Mouse (Mus musculus) liver, postnatal 0 days (tissue): ENCODE data around the gene Rnf126. TPM values are rescaled to one million over a fixed set of nuclear protein-coding genes. Genes with fewer than 3 reads are reported as not detected.

Source experiments
- ATAC-seq: fragments of 200-750 bp; cut with Nextera tagmentation; 2 replicates; pipeline ENCODE4 v1.8.0; 2017; ENCODE audit warnings: mild to moderate bottlenecking, moderate library complexity
- DNase-seq: peaks from one replicate; pipeline ENCODE4 v3.0.0-alpha.2; 2016
- H3K27ac ChIP-seq: fragments of 300-500 bp; sonication (generic); 2 replicates; pipeline ENCODE4 v1.5.1; 2014; ENCODE audit warnings: antibody characterized with exemption, moderate library complexity, mild to moderate bottlenecking, low read depth
- H3K27me3 ChIP-seq: fragments of 300-500 bp; sonication (generic); 2 replicates; pipeline ENCODE4 v1.6.1; 2014; ENCODE audit warnings: low read length, control low read depth, mixed read lengths; ENCODE audit not compliant: insufficient read depth
- H3K36me3 ChIP-seq: fragments of 300-500 bp; sonication (generic); replicated peaks from 2 replicates; pipeline ENCODE4 v1.6.1; 2014; ENCODE audit warnings: mild to moderate bottlenecking, control low read depth, low read length, moderate library complexity, mixed read lengths; ENCODE audit not compliant: insufficient read depth
- H3K4me1 ChIP-seq: fragments of 300-500 bp; sonication (generic); 2 replicates; pipeline ENCODE4 v1.6.1; 2014; ENCODE audit warnings: antibody characterized with exemption, mild to moderate bottlenecking, control low read depth; ENCODE audit not compliant: insufficient read depth
- H3K4me2 ChIP-seq: fragments of 300-500 bp; sonication (generic); 2 replicates; pipeline ENCODE4 v1.6.1; 2014; ENCODE audit warnings: low read depth, mild to moderate bottlenecking, low read length, moderate library complexity, mixed read lengths
- H3K4me3 ChIP-seq: fragments of 300-500 bp; sonication (generic); 2 replicates; pipeline ENCODE4 v1.5.1; 2014; ENCODE audit warnings: low read depth, low read length
- H3K9ac ChIP-seq: fragments of 300-500 bp; sonication (generic); replicated peaks from 2 replicates; pipeline ENCODE4 v1.6.1; 2014; ENCODE audit warnings: mild to moderate bottlenecking, moderate library complexity
- H3K9me3 ChIP-seq: fragments of 300-500 bp; sonication (generic); 2 replicates; pipeline ENCODE4 v1.6.1; 2016; ENCODE audit warnings: mild to moderate bottlenecking, control low read depth, low read length, mixed read lengths
- CTCF ChIP-seq: sonication (generic); IDR thresholded peaks from 2 replicates; pipeline ENCODE4 v1.5.1; 2016; ENCODE audit warnings: antibody characterized with exemption, low read depth
- EP300 ChIP-seq: IDR thresholded peaks from 2 replicates; pipeline ENCODE4 v1.6.1; 2016; ENCODE audit warnings: antibody characterized with exemption, low read depth, mild to moderate bottlenecking
- WGBS: fragments of 180-500 bp; shearing (Covaris S2); extraction: QIAGEN DNeasy Blood & Tissue Kit; methylation state at CpG from one replicate; pipeline ENCODE4 v1.1.7; 2014; ENCODE audit not compliant: insufficient replicate concordance; 5-methylcytosine and 5-hydroxymethylcytosine counted together
- polyA plus RNA-seq: library from polyadenylated mRNA; unstranded; fragments of >200 nt; fragmentation: Nextera tagmentation; extraction: Ambion mirVana; gene quantifications from 2 replicates; pipeline ENCODE4 v1.2.1, GENCODE M21; 2015

The Rnf126 gene
- polyA plus RNA-seq, 1 experiment from 2014 or later, result 28.2 TPM

GRCm38 (mm10) chr10:79801837-79802236 lies 35.1 kb upstream of the Rnf126 start:
- Histone ChIP-seq H3K4me2 (peak overlapping the region; percentile 62), H3K9me3 (no peaks in the 10 kb centered on the region), H3K9ac (peak overlapping the region; percentile 46; the same call in 1 of the 2 replicates), H3K4me3 (peak overlapping the region; percentile 19; the same call in 1 of the 2 replicates), H3K27me3 (no peaks in the 10 kb centered on the region), H3K36me3 (no peaks in the 10 kb centered on the region), H3K27ac (peak overlapping the region; percentile 64), H3K4me1 (peaks cover 20% of the 10 kb centered on the region)
- DNase-seq (no peak), ATAC-seq (peak; percentile 18; the same call in 1 of the 2 replicates)
- WGBS, result 50% methylated on average over 3 of the region's 3 CpGs
- TF ChIP-seq CTCF, result no peak
- no peak for TF ChIP-seq EP300

GRCm38 (mm10) chr10:79800508-79800907 lies 33.8 kb upstream of the Rnf126 start:
- ATAC-seq (no peak), DNase-seq (no peak)
- Histone ChIP-seq H3K27ac (no peak overlapping the region), H3K36me3 (no peaks in the 10 kb centered on the region), H3K4me1 (peaks cover 20% of the 10 kb centered on the region), H3K27me3 (no peaks in the 10 kb centered on the region), H3K4me2 (no peak overlapping the region), H3K9me3 (no peaks in the 10 kb centered on the region), H3K9ac (no peak overlapping the region), H3K4me3 (no peak overlapping the region)
- 75% methylated on average over 11 of the region's 11 CpGs for WGBS
- TF ChIP-seq EP300 (no peak), CTCF (no peak)

- Histone ChIP-seq H3K4me3 (no peak overlapping the region), H3K27ac (peak overlapping the region; percentile 44; the same call in 1 of the 2 replicates), H3K4me2 (no peak overlapping the region), H3K9ac (no peak overlapping the region), H3K9me3 (no peaks in the 10 kb centered on the region), H3K36me3 (no peaks in the 10 kb centered on the region), H3K4me1 (peaks cover 24% of the 10 kb centered on the region), H3K27me3 (no peaks in the 10 kb centered on the region)
- WGBS, result 44% methylated on average over 12 of the region's 12 CpGs
- peak; percentile 16; the same call in 1 of the 2 replicates for ATAC-seq
- peak; percentile 71 for DNase-seq
- TF ChIP-seq EP300 (0 out of 2 replicates have a peak, but pooled peaks have one; percentile 29), CTCF (no peak)
Observed at GRCm38 (mm10) chr10:79798289-79798928, 31.7 kb upstream of the Rnf126 start.

- H3K27ac ChIP-seq, result no peak overlapping the region
- TF ChIP-seq EP300 (no peak), CTCF (no peak)
- no peak overlapping the region for H3K4me3 ChIP-seq
- H3K27me3 ChIP-seq, result no peaks in the 10 kb centered on the region
- WGBS, result 26% methylated on average over 15 of the region's 15 CpGs
- H3K4me1 ChIP-seq, result peaks cover 18% of the 10 kb centered on the region
- no peak overlapping the region for H3K4me2 ChIP-seq
- no peak overlapping the region for H3K9ac ChIP-seq
- ATAC-seq (no peak), DNase-seq (no peak)
- no peaks in the 10 kb centered on the region for H3K9me3 ChIP-seq
- no peaks in the 10 kb centered on the region for H3K36me3 ChIP-seq
Observed at GRCm38 (mm10) chr10:79797326-79797725, 30.6 kb upstream of the Rnf126 start.

DNA sequence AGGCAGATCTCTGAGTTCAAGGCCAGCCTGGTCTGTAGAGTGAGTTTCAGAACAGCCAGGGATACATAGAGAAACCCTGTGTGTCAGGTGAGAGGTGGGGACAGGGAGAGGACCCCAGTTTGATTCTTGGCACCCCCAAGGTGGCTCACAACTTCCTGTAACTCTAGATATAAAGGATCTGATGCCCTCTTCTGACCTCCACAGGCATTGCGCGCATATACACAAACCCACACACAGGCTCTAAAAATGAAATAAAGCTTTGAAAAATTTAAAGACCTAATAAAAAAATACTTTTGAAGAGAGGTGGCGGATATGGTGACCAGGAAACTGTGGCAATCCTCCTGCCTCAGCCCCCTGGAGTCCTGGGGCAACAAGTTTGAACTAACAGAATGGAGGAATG lies 29.2 kb upstream of the Rnf126 start:
- H3K27me3 ChIP-seq, result no peaks in the 10 kb centered on the region
- no peak overlapping the region for H3K4me3 ChIP-seq
- H3K9ac ChIP-seq, result no peak overlapping the region
- 86% methylated on average over 3 of the region's 3 CpGs for WGBS
- H3K9me3 ChIP-seq, result no peaks in the 10 kb centered on the region
- TF ChIP-seq CTCF, result no peak; the same call in 1 of the 2 replicates
- no peak for TF ChIP-seq EP300
- ATAC-seq (no peak), DNase-seq (no peak)
- no peaks in the 10 kb centered on the region for H3K36me3 ChIP-seq
- no peak overlapping the region for H3K27ac ChIP-seq
- H3K4me1 ChIP-seq, result peaks cover 12% of the 10 kb centered on the region
- no peak overlapping the region for H3K4me2 ChIP-seq

GRCm38 (mm10) chr10:79794491-79794931 lies 27.8 kb upstream of the Rnf126 start:
- no peak for DNase-seq
- Histone ChIP-seq H3K9ac (peak overlapping the region; percentile 70), H3K4me3 (peak overlapping the region; percentile 70), H3K4me1 (peaks cover 12% of the 10 kb centered on the region), H3K27ac (peak overlapping the region; percentile 56), H3K36me3 (no peaks in the 10 kb centered on the region), H3K27me3 (no peaks in the 10 kb centered on the region), H3K9me3 (no peaks in the 10 kb centered on the region), H3K4me2 (peak overlapping the region; percentile 87)
- 32% methylated on average over 10 of the region's 10 CpGs for WGBS
- no peak for TF ChIP-seq EP300
- ATAC-seq, result no peak
